Mouse (Mus musculus) spleen, adult 2 months (tissue): ENCODE data around the gene Slit3.

Experiments
- CTCF ChIP-seq: fragments of 200-500 bp; IDR thresholded peaks from 2 replicates; pipeline ENCODE4 v1.5.1; 2011; ENCODE audit warnings: mild to moderate bottlenecking, inconsistent platforms; ENCODE audit not compliant: insufficient read depth, insufficient read length, insufficient replicate concordance; ENCODE audit errors: extremely low read depth
- POLR2A ChIP-seq: fragments of 200-500 bp; IDR thresholded peaks from 2 replicates; pipeline ENCODE4 v1.6.1; 2011; ENCODE audit warnings: low read depth, low read length, inconsistent platforms

GRCm38 (mm10) chr11:35337927-35338819 is 217.1 kb downstream of the Slit3 start:
- TF ChIP-seq CTCF = no peak
- TF ChIP-seq POLR2A = no peak
